In the genomic region with DNA sequence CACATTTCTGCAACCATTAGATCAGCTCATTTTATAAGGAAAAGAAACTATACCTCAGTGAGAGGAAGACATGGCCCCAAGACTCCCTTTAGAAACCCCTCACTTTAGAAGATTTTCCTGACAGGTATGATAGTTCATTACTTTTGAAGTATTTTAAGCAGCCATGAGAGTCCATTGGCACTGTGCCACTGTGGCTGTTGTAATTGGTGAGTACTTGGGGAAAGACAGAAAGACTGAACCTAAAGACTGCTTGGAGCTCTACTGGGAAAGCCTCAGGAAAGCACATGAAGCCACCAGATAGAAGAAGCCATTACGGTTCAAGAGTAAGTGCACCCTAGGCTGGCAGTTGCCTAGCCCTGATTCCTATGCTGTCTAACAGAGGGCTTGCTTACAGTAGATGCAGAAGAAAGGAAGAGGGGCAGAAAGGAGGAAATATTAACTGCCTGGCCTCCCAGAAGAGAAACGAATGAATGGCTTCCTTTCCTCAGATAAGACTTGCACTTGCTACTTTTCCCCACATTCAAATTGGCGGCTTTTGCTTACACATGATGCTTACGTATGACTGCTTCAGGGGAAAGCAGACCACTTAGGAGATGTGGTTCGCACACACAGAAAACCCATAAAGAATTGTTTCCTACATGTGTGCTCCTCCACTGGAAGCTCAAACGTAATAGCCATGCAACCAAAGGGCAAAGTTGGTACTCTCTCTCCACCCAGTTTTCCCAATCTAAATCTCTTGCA, we compare ENCODE assay signal across 9 mouse cellular contexts. TPM values are rescaled to one million over a fixed set of nuclear protein-coding genes. Genes with fewer than 3 reads are reported as not detected.
DNase-seq lines count a peak whose midpoint lies in the region; ATAC-seq lines count a peak whose summit lies in the region.
"Had no signal": no experiment of that assay in that cellular context is flagged by ENCODE, and none has a peak within 500 bp of the region (broad histone marks: within the 10 kb centered on the region; RNA-seq: fewer than 3 reads in every experiment).

No protein-coding gene starts in this region.

- DNase-seq in adrenal gland, postnatal 10 days, result peak; percentile 50
- DNase-seq in adrenal gland, adult 18-20 months (ENCODE audit: low spot score in 2 of 2), result no peak
- no peak for DNase-seq in neural tube, embryonic 11.5 days (ENCODE audit: low spot score)
- no peak for DNase-seq in neural tube, embryonic 10.5 days (ENCODE audit: extremely low spot score, low spot score)
- DNase-seq in layer of hippocampus, adult 9-10 months (ENCODE audit: low spot score), result no peak
- no peak for DNase-seq in right cerebral cortex, adult 18-20 months

- H3K27ac ChIP-seq in neural tube, embryonic 11.5 days (ENCODE audit: low read depth, low read length), result no peak overlapping the region
- no peak overlapping the region for H3K27ac ChIP-seq in limb, embryonic 13.5 days
- H3K27ac ChIP-seq in stomach, embryonic 14.5 days (ENCODE audit: low read length), result no peak overlapping the region; the same call in 1 of the 2 replicates
- H3K27ac ChIP-seq: kidney, postnatal 0 days had no signal

- ATAC-seq in neural tube, embryonic 11.5 days (ENCODE audit: insufficient read depth, low FRiP score, low TSS enrichment), result no peak
- no peak for ATAC-seq in limb, embryonic 13.5 days (ENCODE audit: low FRiP score, low read depth)
- ATAC-seq in stomach, embryonic 14.5 days (ENCODE audit: insufficient number of reproducible peaks, insufficient read depth, low FRiP score, low read depth), result no peak

- peak overlapping the region; percentile 20 for H3K4me3 ChIP-seq in neural tube, embryonic 11.5 days (ENCODE audit: low read depth, low read length)
- H3K4me3 ChIP-seq in limb, embryonic 13.5 days, result peak overlapping the region; percentile 41
- peak overlapping the region; percentile 8 for H3K4me3 ChIP-seq in stomach, embryonic 14.5 days (ENCODE audit: low read depth, low read length)

- H3K27me3 ChIP-seq in neural tube, embryonic 11.5 days (ENCODE audit: control insufficient read depth, insufficient read depth, low read length), result no peaks in the 10 kb centered on the region
- no peaks in the 10 kb centered on the region for H3K27me3 ChIP-seq in limb, embryonic 13.5 days
- no peaks in the 10 kb centered on the region for H3K27me3 ChIP-seq in stomach, embryonic 14.5 days (ENCODE audit: control insufficient read depth, insufficient read depth, low read length)

- H3K9me3 ChIP-seq in neural tube, embryonic 11.5 days (ENCODE audit: control insufficient read depth, low read length), result no peaks in the 10 kb centered on the region
- H3K9me3 ChIP-seq in limb, embryonic 13.5 days, result no peaks in the 10 kb centered on the region
- H3K9me3 ChIP-seq in stomach, embryonic 14.5 days (ENCODE audit: control insufficient read depth, low read depth, low read length), result no peaks in the 10 kb centered on the region

- H3K36me3 ChIP-seq in neural tube, embryonic 11.5 days (ENCODE audit: control insufficient read depth, insufficient read depth, low read length), result no peaks in the 10 kb centered on the region
- H3K36me3 ChIP-seq in limb, embryonic 13.5 days, result peaks cover 8% of the 10 kb centered on the region
- peaks cover 4% of the 10 kb centered on the region; the same call in 1 of the 2 replicates for H3K36me3 ChIP-seq in stomach, embryonic 14.5 days (ENCODE audit: control insufficient read depth, insufficient read depth, low read length)

- 67% methylated on average over 6 of the region's 6 CpGs for WGBS in neural tube, embryonic 11.5 days
- 49% methylated on average over 6 of the region's 6 CpGs for WGBS in limb, embryonic 13.5 days
- WGBS in stomach, embryonic 14.5 days, result 42% methylated on average over 6 of the region's 6 CpGs

- H3K4me1 ChIP-seq in neural tube, embryonic 11.5 days (ENCODE audit: control insufficient read depth, insufficient read depth, low read length), result peaks cover 49% of the 10 kb centered on the region
- peaks cover 63% of the 10 kb centered on the region for H3K4me1 ChIP-seq in limb, embryonic 13.5 days
- peaks cover 43% of the 10 kb centered on the region for H3K4me1 ChIP-seq in stomach, embryonic 14.5 days (ENCODE audit: control insufficient read depth, insufficient read depth, low read length)

- peak overlapping the region; percentile 30 for H3K9ac ChIP-seq in neural tube, embryonic 11.5 days (ENCODE audit: low read length)
- H3K9ac ChIP-seq in limb, embryonic 13.5 days, result peak overlapping the region; percentile 60
- no peak overlapping the region; the same call in 1 of the 2 replicates for H3K9ac ChIP-seq in stomach, embryonic 14.5 days (replicated peaks; ENCODE audit: low read depth, low read length)

- peak overlapping the region; percentile 71 for H3K4me2 ChIP-seq in neural tube, embryonic 11.5 days (ENCODE audit: low read depth)
- H3K4me2 ChIP-seq in limb, embryonic 13.5 days (replicated peaks), result peak overlapping the region; percentile 71
- H3K4me2 ChIP-seq in stomach, embryonic 14.5 days (replicated peaks; ENCODE audit: low read depth, low read length), result peak overlapping the region; percentile 70

RNA-seq across cellular contexts. Expression of a gene that starts 4.4 kb away (rescaled TPM):
- total RNA-seq in adrenal gland, postnatal 10 days (2021), result 10 to 100 TPM; 37.9 to 38.1 TPM
- total RNA-seq in adrenal gland, adult 18-20 months (2021), result 10 to 100 TPM; 33.9 to 35.3 TPM
- polyA plus RNA-seq in neural tube, embryonic 11.5 days (2014; fragmentation: Nextera tagmentation; extraction: Ambion mirVana), result 261 and 278 TPM in 2 replicates
- polyA plus RNA-seq in limb, embryonic 13.5 days (2015; fragmentation: Nextera tagmentation; extraction: Ambion mirVana), result 168 and 177 TPM in 2 replicates
- polyA plus RNA-seq in stomach, embryonic 14.5 days (2014; fragmentation: Nextera tagmentation; extraction: Ambion mirVana), result 97.3 and 107 TPM in 2 replicates
